Mouse (Mus musculus) lung, embryonic 15.5 days (tissue): Measurements from ENCODE around the gene Cdkal1. TPM values are rescaled to one million over a fixed set of nuclear protein-coding genes. Genes with fewer than 3 reads are reported as not detected.

Experiments
- polyA plus RNA-seq: library from polyadenylated mRNA; unstranded; fragments of >200 nt; fragmentation: Nextera tagmentation; extraction: Ambion mirVana; gene quantifications from 2 replicates; pipeline ENCODE4 v1.2.1, GENCODE M21; 2015

The Cdkal1 gene
- polyA plus RNA-seq, 1 experiment from 2014 or later, result 34.0 TPM

Other genes starting within 250 kb of the Cdkal1 start
- gene E2f3, start 130.4 kb upstream of the Cdkal1 start, polyA plus RNA-seq, result 14.1 and 14.7 TPM in 2 replicates